Mouse (Mus musculus): ENCODE results near the gene Zbtb39. TPM values are rescaled to one million over a fixed set of nuclear protein-coding genes. Genes with fewer than 3 reads are reported as not detected.
"Not testable (repeated sequence)": the region's sequence is repeated elsewhere in the genome, so short reads cannot be mapped to it uniquely, and the experiment has no call there.

Zbtb39 gene
- total and polyA plus RNA-seq, 3 experiments = 5.1 to 11.0 TPM; not detected in 1

GRCm38 (mm10) chr10:127759181-127760110 is 20.1 kb downstream of the Zbtb39 start, which contains the start of the genes Rdh1 and Rdh16f1:
Gene Rdh1 (plus strand): TSS chr10:127759721.
Gene Rdh16f1 (plus strand): TSS chr10:127759787.
- no peaks in the 10 kb centered on the region for H3K9me3 ChIP-seq (replicated peaks; ENCODE audit: insufficient read depth, low read length)
- no peak for TF ChIP-seq MYC (IDR thresholded peaks at IDR 0.05; ENCODE audit: low read depth, low read length)
- TF ChIP-seq ELF1 (IDR thresholded peaks at IDR 0.05; ENCODE audit: low read depth, low read length) = no peak
- peak; percentile 32; the same call in 1 of the 2 replicates for TF ChIP-seq GATA1 (IDR thresholded peaks at IDR 0.05; ENCODE audit: low read depth, low read length)
- TF ChIP-seq POLR2AphosphoS2 (IDR thresholded peaks at IDR 0.05; ENCODE audit: low read length) = no peak

GRCm38 (mm10) chr10:127762926-127763325 is 23.6 kb downstream of the Zbtb39 start:
- not testable (repeated sequence) for H3K27me3 ChIP-seq (ENCODE audit: control insufficient read depth in 1 of 2, insufficient read depth in 2 of 2, low read length in 2 of 2); H3K36me3 ChIP-seq (ENCODE audit: control insufficient read depth in 1 of 2, insufficient read depth in 2 of 2, low read length in 2 of 2); H3K9me3 ChIP-seq (replicated peaks; ENCODE audit: insufficient read depth, low read length); H3K9ac ChIP-seq (ENCODE audit: control insufficient read depth, low read depth, low read length, poor library complexity, severe bottlenecking); H3K4me1 ChIP-seq (ENCODE audit: control insufficient read depth in 1 of 2, insufficient read depth in 2 of 2, low read length in 2 of 2); DNase-seq (ENCODE audit: low read depth, low spot score); H3K27ac ChIP-seq (ENCODE audit: control insufficient read depth, low read depth, low read length); H3K79me2 ChIP-seq (ENCODE audit: control insufficient read depth, insufficient read depth, low read length, poor library complexity); H3K4me3 ChIP-seq (ENCODE audit: control insufficient read depth in 1 of 2, insufficient read depth in 1 of 2, low read depth in 2 of 2, low read length in 2 of 2)

More at GRCm38 (mm10) chr10:127759181-127760110, 20.1 kb downstream of the Zbtb39 start, which contains the start of the genes Rdh1 and Rdh16f1:
- H3K36me3 ChIP-seq (ENCODE audit: control insufficient read depth in 1 of 2, insufficient read depth in 2 of 2, low read length in 2 of 2) = peaks cover 0 to 14% of the 10 kb centered on the region in 2 experiments; a peak in 2 of 4 replicates
- no peaks in the 10 kb centered on the region for H3K79me2 ChIP-seq (ENCODE audit: control insufficient read depth, insufficient read depth, low read length, poor library complexity)
- no peak within 1 kb of the TSS for H3K27ac ChIP-seq (ENCODE audit: control insufficient read depth, low read depth, low read length)
- peaks cover 2 to 8% of the 10 kb centered on the region in 2 experiments; a peak in 2 of 4 replicates for H3K27me3 ChIP-seq (ENCODE audit: control insufficient read depth in 1 of 2, insufficient read depth in 2 of 2, low read length in 2 of 2)
- H3K9ac ChIP-seq (ENCODE audit: control insufficient read depth, low read depth, low read length, poor library complexity, severe bottlenecking) = no peak within 1 kb of the TSS
- H3K4me1 ChIP-seq (ENCODE audit: control insufficient read depth in 1 of 2, insufficient read depth in 2 of 2, low read length in 2 of 2) = peaks cover 0 to 22% of the 10 kb centered on the region in 2 experiments; a peak in 2 of 4 replicates
- no peak within 1 kb of the TSS for H3K4me3 ChIP-seq (ENCODE audit: control insufficient read depth in 1 of 2, insufficient read depth in 1 of 2, low read depth in 2 of 2, low read length in 2 of 2)
- DNase-seq (ENCODE audit: low read depth, low spot score) = no peak

- no peak for DNase-seq (ENCODE audit: low read depth, low spot score)
- TF ChIP-seq USF1 (IDR thresholded peaks at IDR 0.05; ENCODE audit: low read depth, low read length) (no peak), UBTF (IDR thresholded peaks at IDR 0.05; ENCODE audit: borderline replicate concordance, insufficient read depth, low read depth, low read length) (no peak), MAX (IDR thresholded peaks at IDR 0.05; ENCODE audit: low read length) (no peak), SIN3A (IDR thresholded peaks at IDR 0.05; ENCODE audit: low read length) (no peak), POLR2A (IDR thresholded peaks at IDR 0.05; ENCODE audit: control insufficient read depth in 1 of 2, insufficient read depth in 1 of 2, low read depth in 1 of 2, low read length in 2 of 2, poor library complexity in 1 of 2) (no peak), POLR2AphosphoS2 (IDR thresholded peaks at IDR 0.05; ENCODE audit: low read length) (no peak), CHD2 (IDR thresholded peaks at IDR 0.05; ENCODE audit: low read length) (no peak), EP300 (IDR thresholded peaks at IDR 0.05; ENCODE audit: low read depth in 1 of 2, low read length in 2 of 2) (no peak), ZNF384 (IDR thresholded peaks at IDR 0.05; ENCODE audit: low read depth, low read length) (no peak), TCF12 (IDR thresholded peaks at IDR 0.05; ENCODE audit: low read depth, low read length) (no peak), MAFK (IDR thresholded peaks at IDR 0.05; ENCODE audit: borderline replicate concordance, low read depth, low read length) (no peak), E2F4 (IDR thresholded peaks at IDR 0.05; ENCODE audit: borderline replicate concordance, low read depth, low read length) (no peak), MXI1 (IDR thresholded peaks at IDR 0.05; ENCODE audit: low read depth, low read length) (no peak), ZC3H11A (IDR thresholded peaks at IDR 0.05; ENCODE audit: low read depth, low read length) (no peak), ZMIZ1 (IDR thresholded peaks at IDR 0.05; ENCODE audit: low read depth, low read length) (no peak), MYB (IDR thresholded peaks at IDR 0.05; ENCODE audit: low read depth, low read length) (no peak), POLR2AphosphoS5 (IDR thresholded peaks at IDR 0.05; ENCODE audit: borderline replicate concordance, low read depth, low read length) (no peak)
Observed at GRCm38 (mm10) chr10:127763914-127764680, 24.8 kb downstream of the Zbtb39 start.

More at GRCm38 (mm10) chr10:127763914-127764680, 24.8 kb downstream of the Zbtb39 start:
- Histone ChIP-seq H3K36me3 (ENCODE audit: control insufficient read depth in 1 of 2, insufficient read depth in 2 of 2, low read length in 2 of 2) (no peaks in the 10 kb centered on the region), H3K27me3 (ENCODE audit: control insufficient read depth in 1 of 2, insufficient read depth in 2 of 2, low read length in 2 of 2) (peaks cover 2 to 6% of the 10 kb centered on the region in 2 experiments; a peak in 2 of 4 replicates), H3K27ac (ENCODE audit: control insufficient read depth, low read depth, low read length) (no peak overlapping the region), H3K79me2 (ENCODE audit: control insufficient read depth, insufficient read depth, low read length, poor library complexity) (no peaks in the 10 kb centered on the region), H3K9me3 (replicated peaks; ENCODE audit: insufficient read depth, low read length) (no peaks in the 10 kb centered on the region), H3K9ac (ENCODE audit: control insufficient read depth, low read depth, low read length, poor library complexity, severe bottlenecking) (no peak overlapping the region), H3K4me1 (ENCODE audit: control insufficient read depth in 1 of 2, insufficient read depth in 2 of 2, low read length in 2 of 2) (peaks cover 0 to 3% of the 10 kb centered on the region in 2 experiments; a peak in 1 of 4 replicates), H3K4me3 (ENCODE audit: control insufficient read depth in 1 of 2, insufficient read depth in 1 of 2, low read depth in 2 of 2, low read length in 2 of 2) (no peak overlapping the region)
